Mouse (Mus musculus): ENCODE measurements around the gene H2al1g. TPM values are rescaled to one million over a fixed set of nuclear protein-coding genes. Genes with fewer than 3 reads are reported as not detected.
"Not testable (repeated sequence)": the region's sequence is repeated elsewhere in the genome, so short reads cannot be mapped to it uniquely, and the experiment has no call there.

The H2al1g gene
- polyA plus RNA-seq, 1 experiment from 2014 or later: not detected

DNA sequence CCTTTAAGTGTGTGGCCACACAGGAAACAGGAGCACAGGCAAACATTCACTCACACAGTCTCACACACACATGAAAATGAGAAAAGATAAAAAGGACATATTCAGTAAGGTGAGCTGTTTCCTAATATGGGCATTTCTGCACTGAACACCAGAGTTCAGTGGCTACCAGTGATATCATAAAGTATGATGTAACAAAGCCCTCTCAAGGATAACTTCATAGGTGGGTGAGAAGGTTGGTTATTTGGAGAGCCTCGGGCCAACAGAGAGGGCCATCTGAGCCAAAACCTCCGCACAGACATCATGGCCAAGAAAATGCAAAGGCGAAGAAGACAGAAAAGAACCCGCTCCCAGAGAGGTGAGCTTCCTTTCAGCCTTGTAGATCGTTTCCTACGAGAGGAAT is 3.1 kb downstream of the H2al1g start, which contains the start of gene H2al1h:
H2al1h (plus strand) TSS at position 301 of the 400 bp plus-strand sequence.
- not testable (repeated sequence) for H3K4me2 ChIP-seq; H3K27me3 ChIP-seq; H3K9ac ChIP-seq; H3K4me1 ChIP-seq; ATAC-seq (ENCODE audit: low FRiP score); H3K36me3 ChIP-seq (replicated peaks); H3K27ac ChIP-seq; H3K9me3 ChIP-seq; H3K4me3 ChIP-seq (replicated peaks)
- no CpG with 5 or more reads among the region's 6 CpGs for WGBS

DNA sequence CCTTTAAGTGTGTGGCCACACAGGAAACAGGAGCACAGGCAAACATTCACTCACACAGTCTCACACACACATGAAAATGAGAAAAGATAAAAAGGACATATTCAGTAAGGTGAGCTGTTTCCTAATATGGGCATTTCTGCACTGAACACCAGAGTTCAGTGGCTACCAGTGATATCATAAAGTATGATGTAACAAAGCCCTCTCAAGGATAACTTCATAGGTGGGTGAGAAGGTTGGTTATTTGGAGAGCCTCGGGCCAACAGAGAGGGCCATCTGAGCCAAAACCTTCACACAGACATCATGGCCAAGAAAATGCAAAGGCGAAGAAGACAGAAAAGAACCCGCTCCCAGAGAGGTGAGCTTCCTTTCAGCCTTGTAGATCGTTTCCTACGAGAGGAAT is 6.3 kb downstream of the H2al1g start, which contains the start of gene H2al1i:
H2al1i (plus strand) TSS at position 301 of the 400 bp plus-strand sequence.
- 71% methylated on average over 1 of the region's 5 CpGs for WGBS
- not testable (repeated sequence) for H3K36me3 ChIP-seq (replicated peaks); H3K4me2 ChIP-seq; H3K9ac ChIP-seq; H3K27ac ChIP-seq; H3K4me1 ChIP-seq; H3K4me3 ChIP-seq (replicated peaks); ATAC-seq (ENCODE audit: low FRiP score); H3K27me3 ChIP-seq; H3K9me3 ChIP-seq

DNA sequence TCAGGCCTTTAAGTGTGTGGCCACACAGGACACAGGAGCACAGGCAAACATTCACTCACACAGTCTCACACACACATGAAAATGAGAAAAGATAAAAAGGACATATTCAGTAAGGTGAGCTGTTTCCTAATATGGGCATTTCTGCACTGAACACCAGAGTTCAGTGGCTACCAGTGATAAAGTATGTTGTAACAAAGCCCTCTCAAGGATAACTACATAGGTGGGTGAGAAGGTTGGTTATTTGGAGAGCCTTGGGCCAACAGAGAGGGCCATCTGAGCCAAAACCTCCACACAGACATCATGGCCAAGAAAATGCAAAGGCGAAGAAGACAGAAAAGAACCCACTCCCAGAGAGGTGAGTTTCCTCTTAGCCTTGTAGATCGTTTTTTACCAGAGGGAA is 9.5 kb downstream of the H2al1g start, which contains the start of gene H2al1j:
H2al1j (plus strand) TSS at position 301 of the 400 bp plus-strand sequence.
- ATAC-seq (ENCODE audit: low FRiP score); H3K4me3 ChIP-seq (replicated peaks); H3K9ac ChIP-seq; H3K4me1 ChIP-seq; H3K9me3 ChIP-seq; H3K36me3 ChIP-seq (replicated peaks); H3K27ac ChIP-seq; H3K27me3 ChIP-seq; H3K4me2 ChIP-seq: not testable (repeated sequence)
- 93% methylated on average over 2 of the region's 2 CpGs for WGBS

DNA sequence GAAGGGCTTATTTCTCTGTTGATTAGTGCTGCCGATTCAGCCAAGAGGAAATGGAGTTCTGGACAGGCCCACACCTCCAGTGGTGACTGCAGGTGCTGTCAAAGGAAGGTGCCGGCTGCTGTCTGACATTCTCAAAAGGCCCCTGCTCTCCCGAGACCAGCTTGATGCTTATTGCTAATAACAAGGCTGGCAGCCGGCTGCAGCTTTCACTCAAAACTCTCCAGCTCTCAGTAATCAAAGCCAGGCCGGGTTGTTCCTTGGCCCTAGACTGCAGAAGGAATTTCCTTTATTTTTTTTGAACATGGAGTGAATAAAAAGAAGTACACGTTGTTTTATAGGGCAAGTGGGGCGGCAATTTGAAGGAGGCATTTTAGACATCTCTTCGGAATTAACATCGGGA is 27.7 kb downstream of the H2al1g start:
- no peaks in the 10 kb centered on the region for H3K4me1 ChIP-seq

DNA sequence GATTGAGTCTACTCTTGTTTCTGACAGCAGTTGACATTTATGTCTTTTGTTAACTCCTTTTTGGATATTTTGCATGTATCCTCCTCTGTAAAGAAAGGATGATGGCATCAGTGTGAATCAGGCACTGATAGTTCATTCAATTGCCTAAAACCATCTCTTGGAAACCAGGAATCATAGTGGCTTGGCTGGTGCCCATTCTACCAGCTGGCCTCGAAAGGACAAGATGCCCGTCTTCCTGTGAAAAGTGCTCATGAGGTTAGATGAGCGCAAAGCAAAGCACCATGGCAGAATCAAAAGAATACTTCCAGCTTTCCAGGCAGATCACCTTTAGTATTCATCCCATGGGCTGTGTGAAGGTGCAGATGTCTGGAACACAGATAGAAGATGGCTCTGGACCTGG is 28.7 kb downstream of the H2al1g start:
- no peak for ATAC-seq (ENCODE audit: low FRiP score)
- Histone ChIP-seq H3K27ac (no peak overlapping the region), H3K4me3 (replicated peaks) (no peak overlapping the region), H3K27me3 (0 out of 2 replicates have a peak, but pooled peaks cover 2% of the 10 kb centered on the region), H3K9me3 (no peaks in the 10 kb centered on the region), H3K9ac (no peak overlapping the region), H3K36me3 (replicated peaks) (no peaks in the 10 kb centered on the region), H3K4me2 (no peak overlapping the region), H3K4me1 (no peaks in the 10 kb centered on the region)
- WGBS: 92% methylated on average over 3 of the region's 3 CpGs

More for the DNA sequence above, 27.7 kb downstream of the H2al1g start:
- H3K4me3 ChIP-seq (replicated peaks): no peak overlapping the region
- H3K27ac ChIP-seq: no peak overlapping the region
- no peak for ATAC-seq (ENCODE audit: low FRiP score)
- no peak overlapping the region for H3K4me2 ChIP-seq
- 0 out of 2 replicates have a peak, but pooled peaks cover 2% of the 10 kb centered on the region for H3K27me3 ChIP-seq
- H3K9me3 ChIP-seq: no peaks in the 10 kb centered on the region
- WGBS: 62% methylated on average over 9 of the region's 9 CpGs
- no peak overlapping the region for H3K9ac ChIP-seq
- no peaks in the 10 kb centered on the region for H3K36me3 ChIP-seq (replicated peaks)

DNA sequence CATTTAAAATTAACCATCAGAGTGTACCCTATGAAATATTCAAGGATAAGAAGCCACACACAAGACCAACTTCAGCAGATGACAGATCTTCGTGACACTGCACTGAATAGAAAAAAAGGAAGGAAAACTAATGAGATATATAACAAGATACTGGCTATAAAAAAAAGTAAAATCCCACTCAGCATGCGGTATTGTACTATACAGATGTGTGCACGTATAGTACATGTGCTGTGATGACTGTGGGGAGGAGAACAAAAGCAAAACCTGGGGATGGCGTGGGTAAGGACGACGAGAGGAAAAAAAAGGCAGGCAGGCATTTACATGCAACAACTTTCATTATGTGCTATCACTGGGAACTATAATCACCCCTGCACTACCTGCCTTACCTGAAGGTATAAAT is 42.8 kb downstream of the H2al1g start:
- no peak overlapping the region for H3K27ac ChIP-seq
- no peak overlapping the region for H3K4me3 ChIP-seq (replicated peaks)
- H3K4me2 ChIP-seq: no peak overlapping the region
- H3K36me3 ChIP-seq (replicated peaks): no peaks in the 10 kb centered on the region
- 84% methylated on average over 6 of the region's 6 CpGs for WGBS
- H3K9ac ChIP-seq: no peak overlapping the region
- H3K27me3 ChIP-seq: peaks cover 15% of the 10 kb centered on the region
- H3K4me1 ChIP-seq: no peaks in the 10 kb centered on the region
- no peak for ATAC-seq (ENCODE audit: low FRiP score)
- H3K9me3 ChIP-seq: no peaks in the 10 kb centered on the region

DNA sequence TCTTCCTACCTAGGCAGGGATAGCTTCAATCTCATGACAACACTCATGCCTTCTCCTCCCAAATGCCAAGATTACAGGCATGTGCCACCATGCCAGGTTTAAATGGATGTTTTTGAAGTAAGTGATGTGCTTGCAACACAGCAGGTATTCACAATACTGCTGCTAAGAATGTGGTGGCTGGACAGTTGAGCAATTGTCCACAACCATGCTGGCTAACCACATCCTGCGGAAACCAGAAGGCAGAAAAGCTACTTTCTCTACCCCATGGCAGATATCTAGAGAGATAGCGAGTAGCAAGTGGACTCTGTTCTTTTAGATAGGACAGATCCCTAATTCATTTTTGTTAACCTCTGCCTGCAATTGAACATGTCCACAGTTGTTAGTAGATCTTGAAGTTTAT is 43.2 kb downstream of the H2al1g start:
- H3K4me2 ChIP-seq: no peak overlapping the region
- 90% methylated on average over 2 of the region's 2 CpGs for WGBS

DNA sequence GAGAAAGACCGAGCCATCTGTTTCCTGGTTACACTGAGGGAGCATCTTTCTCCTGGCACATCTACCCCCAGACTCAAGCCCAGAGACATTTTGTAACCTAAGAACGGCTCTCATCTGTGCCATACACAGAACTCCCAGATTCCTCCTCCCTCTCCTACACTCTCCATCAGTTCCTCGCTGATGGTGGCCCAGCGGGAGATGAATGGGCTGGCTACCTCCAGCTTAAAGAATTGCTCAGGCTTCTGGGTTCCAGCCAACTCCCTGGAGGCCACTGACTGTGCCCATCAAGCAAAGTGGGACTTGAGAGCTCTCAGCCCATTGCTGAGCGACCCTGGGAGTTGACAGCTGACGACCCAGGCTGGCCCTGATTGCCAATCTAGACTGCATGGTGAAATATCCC is 45.8 kb downstream of the H2al1g start:
- Histone ChIP-seq H3K9me3 (no peaks in the 10 kb centered on the region), H3K27me3 (peaks cover 17% of the 10 kb centered on the region), H3K4me1 (no peaks in the 10 kb centered on the region), H3K9ac (no peak overlapping the region), H3K27ac (no peak overlapping the region), H3K36me3 (replicated peaks) (no peaks in the 10 kb centered on the region), H3K4me3 (replicated peaks) (no peak overlapping the region), H3K4me2 (no peak overlapping the region)
- peak; percentile 65; the same call in 1 of the 2 replicates for ATAC-seq (ENCODE audit: low FRiP score)
- WGBS: 50% methylated on average over 6 of the region's 6 CpGs

More for the DNA sequence above, 43.2 kb downstream of the H2al1g start:
- Histone ChIP-seq H3K27ac (no peak overlapping the region), H3K9ac (no peak overlapping the region), H3K27me3 (peaks cover 15% of the 10 kb centered on the region), H3K36me3 (replicated peaks) (no peaks in the 10 kb centered on the region), H3K9me3 (no peaks in the 10 kb centered on the region), H3K4me1 (no peaks in the 10 kb centered on the region), H3K4me3 (replicated peaks) (no peak overlapping the region)
- ATAC-seq (ENCODE audit: low FRiP score): no peak

DNA sequence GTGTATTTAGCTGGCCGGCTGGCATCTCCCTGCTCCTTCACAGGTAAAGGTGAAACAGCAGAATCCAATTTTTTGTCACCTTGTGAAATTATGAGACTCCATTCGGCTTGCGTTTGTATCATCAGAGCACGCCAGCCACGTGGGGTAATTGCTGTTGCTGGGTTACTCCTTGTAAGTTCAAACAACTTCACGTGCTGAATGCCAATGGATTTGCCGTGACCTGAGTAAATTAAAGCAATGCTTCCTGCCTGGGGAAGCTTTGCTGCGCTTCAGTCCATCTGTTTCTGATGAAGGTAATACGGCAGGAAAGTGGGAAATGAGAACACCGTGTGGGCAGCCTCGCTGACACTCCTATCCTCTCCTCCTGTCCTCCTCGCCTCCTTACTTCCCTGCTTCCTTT is 47.1 kb downstream of the H2al1g start:
- 76% methylated on average over 12 of the region's 12 CpGs for WGBS
- Histone ChIP-seq H3K27me3 (peaks cover 15% of the 10 kb centered on the region), H3K9ac (no peak overlapping the region), H3K9me3 (no peaks in the 10 kb centered on the region), H3K4me2 (no peak overlapping the region), H3K27ac (no peak overlapping the region), H3K36me3 (replicated peaks) (no peaks in the 10 kb centered on the region), H3K4me1 (no peaks in the 10 kb centered on the region), H3K4me3 (replicated peaks) (no peak overlapping the region)
- no peak for ATAC-seq (ENCODE audit: low FRiP score)

Other genes starting within 250 kb of the H2al1g start
- not detected in 2 replicates for gene H2al1a, start 19.0 kb upstream of the H2al1g start, polyA plus RNA-seq (2016; fragmentation: Nextera tagmentation; extraction: Ambion mirVana)
- not detected in 2 replicates for gene H2al1b, start 15.8 kb upstream of the H2al1g start, polyA plus RNA-seq (2016; fragmentation: Nextera tagmentation; extraction: Ambion mirVana)
- gene H2al1c, start 12.6 kb upstream of the H2al1g start, polyA plus RNA-seq (2016; fragmentation: Nextera tagmentation; extraction: Ambion mirVana): not detected in 2 replicates
- gene H2al1d, start 9.4 kb upstream of the H2al1g start, polyA plus RNA-seq (2016; fragmentation: Nextera tagmentation; extraction: Ambion mirVana): not detected in 2 replicates
- gene H2al1e, start 6.3 kb upstream of the H2al1g start, polyA plus RNA-seq (2016; fragmentation: Nextera tagmentation; extraction: Ambion mirVana): not detected in 2 replicates
- not detected in 2 replicates for gene H2al1f, start 3.1 kb upstream of the H2al1g start, polyA plus RNA-seq (2016; fragmentation: Nextera tagmentation; extraction: Ambion mirVana)
- not detected in 2 replicates for gene H2al1h, start 3.2 kb downstream of the H2al1g start, polyA plus RNA-seq (2016; fragmentation: Nextera tagmentation; extraction: Ambion mirVana)
- not detected in 2 replicates for gene H2al1i, start 6.4 kb downstream of the H2al1g start, polyA plus RNA-seq (2016; fragmentation: Nextera tagmentation; extraction: Ambion mirVana)
- gene H2al1j, start 9.6 kb downstream of the H2al1g start, polyA plus RNA-seq (2016; fragmentation: Nextera tagmentation; extraction: Ambion mirVana): not detected in 2 replicates